Mouse (Mus musculus) gastrocnemius, postnatal 4 days (tissue): ENCODE measurements at regions not wholly inside any gene's neighbourhood (a gene's known extent, or its start where the extent isn't known, plus 50 kb on each side); places are given as distances from the start of the nearest gene placed in this dataset.

Experiments used
- DNase-seq, 2 experiments: peaks; one replicate each; pipeline ENCODE4 v3.0.0; 2021 to 2022; ENCODE audit warnings: low spot score in 2 of 2, mixed read lengths in 2 of 2

DNA sequence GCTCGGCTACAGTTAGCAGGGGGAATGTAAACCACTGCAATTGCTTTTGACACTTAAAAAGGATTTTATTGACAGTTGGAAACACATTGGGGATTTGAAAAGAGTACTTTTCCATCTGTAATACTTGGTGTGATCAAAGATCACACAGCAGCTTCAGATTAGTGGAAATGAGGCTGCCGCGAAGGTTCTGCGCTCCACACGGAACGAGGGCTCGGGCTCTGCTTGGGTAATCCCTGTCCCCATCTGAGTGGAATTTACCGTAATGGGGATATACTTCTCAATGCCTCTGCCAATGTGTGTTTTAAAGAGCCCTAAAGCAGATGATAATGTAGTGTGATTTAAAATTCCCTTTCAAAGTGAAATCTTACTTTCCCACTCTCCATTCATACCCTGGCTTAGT lies 194.4 kb upstream of the Adamts16 start:
- no peak for DNase-seq

- DNase-seq = no peak
These were observed 193.5 kb upstream of the Adamts16 start for GRCm38 (mm10) chr13:71034926-71035687.

GRCm38 (mm10) chr13:71008216-71008615 lies 166.6 kb upstream of the Adamts16 start:
- peak in 1 of 2 experiments; percentile 21 for DNase-seq

DNA sequence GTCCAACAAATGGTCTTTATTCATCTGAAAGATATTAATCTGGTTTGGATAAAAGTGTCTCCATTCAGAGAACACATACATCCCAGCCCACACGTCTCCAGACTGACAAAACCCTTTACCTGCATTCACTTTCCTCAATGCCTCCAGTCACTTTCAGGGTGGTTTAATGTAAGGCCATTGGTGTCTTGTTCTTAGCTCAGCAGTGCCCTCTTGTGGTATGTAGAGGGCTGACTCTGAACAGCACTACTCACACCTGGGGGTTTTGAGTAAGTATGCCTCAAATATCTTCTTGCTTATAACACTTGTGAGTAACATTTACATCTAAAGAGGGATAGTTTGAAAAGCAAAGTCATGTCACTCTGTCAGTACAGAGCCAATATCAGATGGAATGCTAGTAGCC lies 164.5 kb upstream of the Adamts16 start:
- DNase-seq = no peak

DNA sequence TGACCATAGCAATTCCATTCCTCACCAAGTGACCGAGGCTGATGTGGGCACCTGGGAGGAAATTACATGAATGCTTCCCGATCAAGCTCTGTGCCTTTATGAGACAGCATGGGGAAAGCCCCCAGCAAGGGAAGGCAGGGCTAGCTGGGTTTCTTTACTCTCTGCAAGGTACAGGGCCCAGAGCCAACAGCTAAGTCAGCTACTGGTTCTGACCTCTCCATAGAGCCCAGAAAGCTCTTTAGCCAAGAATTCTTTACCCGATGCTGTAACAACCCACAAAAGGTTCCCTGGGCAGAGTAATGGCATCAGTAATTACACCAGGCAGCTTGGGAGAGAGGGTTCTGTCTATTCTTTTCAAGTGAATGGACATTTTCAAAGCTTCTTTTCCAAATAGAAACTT lies 161.9 kb upstream of the Adamts16 start:
- no peak for DNase-seq

DNA sequence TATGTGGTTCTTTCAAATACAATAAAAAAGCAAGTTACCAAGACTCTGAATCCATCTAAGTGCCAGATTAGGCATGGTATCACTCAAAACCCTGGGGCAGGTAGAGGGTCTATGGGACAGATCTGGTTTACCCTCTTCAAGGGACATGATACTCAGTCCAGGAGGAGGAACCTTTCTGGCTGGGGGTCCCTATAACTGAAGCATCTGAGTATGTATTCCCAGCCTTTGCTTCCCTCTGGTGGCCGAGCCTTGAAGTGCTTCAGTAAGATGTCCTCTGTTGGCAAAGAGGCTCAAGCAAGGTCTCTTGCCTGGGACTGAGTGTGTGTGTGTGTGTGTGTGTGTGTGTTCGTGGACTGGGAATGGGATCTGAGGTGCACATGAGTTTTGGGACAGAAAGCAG lies 159.7 kb upstream of the Adamts16 start:
- DNase-seq = peak; percentile 27 to 58

DNA sequence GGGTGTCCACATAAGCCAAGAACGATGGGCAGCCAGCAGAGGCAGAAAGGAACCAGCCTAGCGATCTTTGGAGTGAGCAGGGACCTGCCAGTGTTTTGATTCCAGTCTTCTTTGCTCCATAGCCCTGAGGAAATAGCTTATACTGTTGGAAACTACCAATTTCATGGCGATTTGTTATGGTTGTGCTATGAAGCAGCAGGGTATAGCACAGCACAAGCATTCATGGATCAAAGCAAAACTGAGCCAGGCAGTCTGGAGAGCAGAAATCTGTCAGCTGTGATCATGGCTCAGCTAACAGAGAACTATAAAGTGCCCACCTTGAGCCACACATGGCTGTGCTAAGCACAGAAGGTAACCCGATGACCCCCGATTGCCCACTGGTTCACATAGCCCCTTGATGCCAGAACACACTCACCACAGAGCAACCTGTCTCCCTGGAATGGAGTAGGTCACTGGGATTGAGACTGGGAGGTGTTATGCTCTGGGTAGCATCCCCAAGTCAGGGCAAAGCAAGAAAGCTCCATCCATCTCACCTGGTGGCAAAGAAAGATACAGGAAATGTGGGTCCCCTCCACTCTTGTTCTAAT lies 158.9 kb upstream of the Adamts16 start:
- DNase-seq = no peak

- DNase-seq = no peak
These were observed 151.9 kb upstream of the Adamts16 start for GRCm38 (mm10) chr13:70993522-70993921.

GRCm38 (mm10) chr13:70989999-70990645 lies 148.5 kb upstream of the Adamts16 start:
- no peak for DNase-seq

DNA sequence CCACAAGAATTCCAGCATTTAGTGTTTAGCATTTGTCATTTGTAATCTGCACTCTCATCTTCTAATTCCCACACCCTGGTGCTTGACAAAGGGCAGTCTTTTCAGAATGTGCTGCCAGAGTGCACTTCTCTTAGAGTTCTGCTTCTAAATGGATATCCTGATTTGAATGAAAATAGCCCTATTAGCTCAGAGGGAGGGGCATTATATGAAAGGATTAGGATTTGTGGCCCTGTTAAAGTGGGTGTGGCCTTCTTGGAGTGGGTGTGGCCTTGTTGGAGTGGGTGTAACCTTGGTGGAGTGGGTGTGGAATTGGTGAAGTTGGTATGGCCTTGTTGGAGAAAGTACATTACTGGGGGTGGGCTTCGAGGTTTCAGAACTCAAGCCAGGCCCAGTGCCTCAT lies 137.7 kb upstream of the Adamts16 start:
- no peak for DNase-seq

DNA sequence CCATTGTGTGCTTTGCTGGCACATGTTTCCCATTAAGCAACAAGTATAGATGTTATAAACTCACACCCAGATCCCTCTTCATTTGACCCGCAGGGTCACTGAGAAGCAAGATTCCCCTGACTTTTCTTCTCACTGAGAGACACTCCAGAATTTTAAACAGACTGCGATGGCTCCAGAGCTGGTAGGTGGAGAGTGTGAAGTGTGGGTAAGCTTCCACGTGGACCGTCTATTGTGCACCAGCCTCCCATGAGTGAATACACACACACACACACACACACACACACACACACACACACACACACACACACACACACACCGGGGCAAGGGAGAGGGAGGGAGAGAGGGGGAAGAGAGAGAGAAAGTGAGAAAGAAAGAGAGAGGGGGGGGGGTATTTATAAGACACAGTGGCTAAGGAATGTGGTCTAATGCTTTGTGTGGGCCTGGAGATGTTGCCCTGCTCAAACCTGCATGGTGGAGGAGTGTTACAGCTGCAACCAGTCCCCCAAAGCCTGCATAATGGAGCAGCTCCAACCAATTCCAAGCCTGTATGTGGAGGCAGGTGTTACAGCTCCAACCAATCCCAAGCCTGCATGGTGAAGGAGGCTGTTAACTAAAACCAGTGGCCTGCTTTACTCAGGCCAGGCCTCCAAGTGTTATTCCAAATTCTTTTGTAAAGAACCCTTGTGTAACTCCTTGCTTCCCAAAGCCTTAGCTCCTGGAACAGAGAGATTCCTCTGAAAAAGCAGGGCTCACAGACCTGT lies 137.1 kb upstream of the Adamts16 start:
- no peak for DNase-seq

- no peak for DNase-seq
These were observed 128.0 kb upstream of the Adamts16 start for GRCm38 (mm10) chr13:70969596-70969995.

- no peak for DNase-seq
These were observed 126.2 kb upstream of the Adamts16 start for GRCm38 (mm10) chr13:70967781-70968180.

- no peak for DNase-seq
These were observed 121.8 kb upstream of the Adamts16 start for GRCm38 (mm10) chr13:70963384-70963783.

- DNase-seq = no peak
These were observed 92.9 kb upstream of the Adamts16 start for GRCm38 (mm10) chr13:70934309-70935037.

DNA sequence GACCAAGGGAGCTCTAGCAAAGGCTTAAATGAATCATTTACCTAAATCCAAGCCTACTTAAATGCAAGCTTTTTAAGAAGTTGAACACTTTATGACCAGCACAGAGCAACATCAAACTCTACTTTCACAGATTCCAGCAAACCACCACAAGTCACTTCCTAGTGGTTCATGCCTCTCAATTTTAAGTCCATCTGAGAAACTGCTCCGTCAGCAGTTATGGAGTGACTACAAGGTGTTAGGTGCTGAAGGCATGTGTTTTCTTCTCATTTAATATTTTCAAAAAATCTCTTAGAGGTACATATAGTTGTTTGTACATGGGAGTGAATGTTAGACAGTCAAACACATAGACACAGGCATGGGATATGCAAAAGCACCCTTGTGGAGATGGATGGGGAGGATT lies 72.2 kb upstream of the Adamts16 start:
- DNase-seq = no peak

- no peak for DNase-seq
These were observed 69.3 kb upstream of the Adamts16 start for GRCm38 (mm10) chr13:70910934-70911333.

DNA sequence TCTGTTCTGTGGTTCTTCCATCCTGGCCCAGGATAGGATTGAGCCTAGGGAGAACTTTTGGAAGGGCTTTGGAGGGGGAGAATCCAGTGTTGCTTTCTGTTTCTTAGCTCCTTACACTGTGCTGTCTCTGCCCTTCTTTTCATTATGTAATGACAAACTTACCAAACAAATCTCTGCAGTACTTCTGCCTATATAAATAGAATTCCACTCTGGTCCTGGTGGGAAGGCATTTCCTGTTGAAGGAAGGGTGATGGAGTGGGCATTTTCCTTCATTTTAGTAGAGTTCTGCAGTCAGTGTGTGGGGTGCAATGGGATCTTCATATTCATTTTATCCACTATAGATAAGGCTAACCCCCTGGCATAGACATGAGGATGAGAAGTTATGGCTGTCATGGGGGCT lies 63.2 kb upstream of the Adamts16 start:
- no peak for DNase-seq

GRCm38 (mm10) chr13:70903831-70904230 lies 62.2 kb upstream of the Adamts16 start:
- no peak for DNase-seq

GRCm38 (mm10) chr13:70903150-70903549 lies 61.5 kb upstream of the Adamts16 start:
- no peak for DNase-seq

GRCm38 (mm10) chr13:70902727-70903126 lies 61.1 kb upstream of the Adamts16 start:
- no peak for DNase-seq
